Mouse (Mus musculus) embryonic facial prominence, embryonic 14.5 days (tissue): ENCODE results near the gene Msi2. TPM values are rescaled to one million over a fixed set of nuclear protein-coding genes. Genes with fewer than 3 reads are reported as not detected.

Experiments
- ATAC-seq: fragments of 200-750 bp; cut with Nextera tagmentation; 2 replicates; pipeline ENCODE4 v1.8.0; 2017; ENCODE audit warnings: low read depth, moderate number of reproducible peaks, moderate TSS enrichment
- DNase-seq: peaks from one replicate; pipeline ENCODE4 v3.0.0-alpha.2; 2015; ENCODE audit warnings: low spot score
- H3K27ac ChIP-seq: fragments of 300-500 bp; sonication (generic); replicated peaks from 2 replicates; pipeline ENCODE4 v1.5.1; 2014; ENCODE audit warnings: low read depth, mild to moderate bottlenecking, low read length, moderate library complexity
- H3K27me3 ChIP-seq: fragments of 300-500 bp; sonication (generic); replicated peaks from 2 replicates; pipeline ENCODE4 v1.6.1; 2014; ENCODE audit warnings: low read length; ENCODE audit not compliant: control insufficient read depth, insufficient read depth
- H3K36me3 ChIP-seq: fragments of 300-500 bp; sonication (generic); 2 replicates; pipeline ENCODE4 v1.6.1; 2014; ENCODE audit warnings: low read length, mixed read lengths; ENCODE audit not compliant: control insufficient read depth, insufficient read depth
- H3K4me1 ChIP-seq: fragments of 300-500 bp; sonication (generic); 2 replicates; pipeline ENCODE4 v1.6.1; 2014; ENCODE audit warnings: antibody characterized with exemption, low read length; ENCODE audit not compliant: control insufficient read depth, insufficient read depth
- H3K4me2 ChIP-seq: fragments of 300-500 bp; sonication (generic); 2 replicates; pipeline ENCODE4 v1.6.1; 2014; ENCODE audit warnings: low read depth, mild to moderate bottlenecking, low read length, moderate library complexity, mixed read lengths
- H3K4me3 ChIP-seq: fragments of 300-500 bp; sonication (generic); 2 replicates; pipeline ENCODE4 v1.5.1; 2014; ENCODE audit warnings: low read depth, mild to moderate bottlenecking, low read length
- H3K9ac ChIP-seq: fragments of 300-500 bp; sonication (generic); 2 replicates; pipeline ENCODE4 v1.6.1; 2014; ENCODE audit warnings: low read depth, mild to moderate bottlenecking, low read length, moderate library complexity, mixed read lengths
- H3K9me3 ChIP-seq: fragments of 300-500 bp; sonication (generic); 2 replicates; pipeline ENCODE4 v1.6.1; 2016; ENCODE audit warnings: low read length; ENCODE audit not compliant: control insufficient read depth
- WGBS: fragments of 180-500 bp; shearing (Covaris S2); extraction: QIAGEN DNeasy Blood & Tissue Kit; methylation state at CpG from one replicate; pipeline ENCODE4 v1.1.7; 2014; 5-methylcytosine and 5-hydroxymethylcytosine counted together
- polyA plus RNA-seq: library from polyadenylated mRNA; unstranded; fragments of >200 nt; fragmentation: Nextera tagmentation; extraction: Ambion mirVana; gene quantifications from 2 replicates; pipeline ENCODE4 v1.2.1, GENCODE M21; 2014

The Msi2 gene
- polyA plus RNA-seq, 1 experiment from 2014 or later: 15.2 TPM

DNA sequence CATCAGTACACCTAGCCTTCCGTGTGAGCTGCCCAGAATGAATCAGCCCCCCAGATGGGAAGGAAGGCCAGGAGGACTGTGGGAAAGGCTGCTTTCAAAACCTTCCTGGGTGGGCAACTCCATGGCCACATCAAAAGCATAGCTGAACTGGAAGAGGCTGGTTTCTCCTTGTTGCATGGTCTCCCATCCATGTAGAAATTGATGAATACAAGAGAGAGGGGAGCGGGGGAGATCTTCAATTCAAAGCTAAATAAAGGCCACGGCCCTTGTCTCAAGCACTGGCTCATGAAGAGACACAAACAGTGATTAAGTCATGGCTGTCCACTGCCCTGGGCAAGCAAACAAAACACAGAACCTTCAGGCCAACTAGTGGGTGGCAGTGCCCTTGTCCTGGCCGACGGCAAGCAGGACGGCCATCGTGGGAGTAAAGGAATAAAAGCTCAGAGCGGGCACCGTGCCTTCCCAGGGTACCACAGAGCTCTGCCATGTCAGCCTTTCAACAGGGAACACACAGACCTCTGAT, 129.6 kb downstream of the Msi2 start:
- Histone ChIP-seq H3K4me3 (no peak overlapping the region), H3K9ac (no peak overlapping the region), H3K27ac (peak overlapping the region; percentile 30; the same call in 1 of the 2 replicates), H3K9me3 (no peaks in the 10 kb centered on the region), H3K36me3 (peaks cover 7% of the 10 kb centered on the region; the same call in 1 of the 2 replicates), H3K4me2 (no peak overlapping the region), H3K4me1 (peaks cover 67% of the 10 kb centered on the region), H3K27me3 (no peaks in the 10 kb centered on the region)
- ATAC-seq (no peak), DNase-seq (no peak)
- WGBS: 83% methylated on average over 9 of the region's 9 CpGs

- peak overlapping the region; percentile 52 for H3K27ac ChIP-seq
- no peak overlapping the region for H3K4me2 ChIP-seq
- DNase-seq (no peak), ATAC-seq (no peak)
- WGBS: 73% methylated on average over 5 of the region's 5 CpGs
- H3K36me3 ChIP-seq: peaks cover 7% of the 10 kb centered on the region; the same call in 1 of the 2 replicates
- H3K4me1 ChIP-seq: peaks cover 74% of the 10 kb centered on the region
- no peak overlapping the region for H3K9ac ChIP-seq
- H3K9me3 ChIP-seq: no peaks in the 10 kb centered on the region
- H3K27me3 ChIP-seq: no peaks in the 10 kb centered on the region
- H3K4me3 ChIP-seq: no peak overlapping the region
Measured at GRCm38 (mm10) chr11:88587710-88588109, 130.6 kb downstream of the Msi2 start.

DNA sequence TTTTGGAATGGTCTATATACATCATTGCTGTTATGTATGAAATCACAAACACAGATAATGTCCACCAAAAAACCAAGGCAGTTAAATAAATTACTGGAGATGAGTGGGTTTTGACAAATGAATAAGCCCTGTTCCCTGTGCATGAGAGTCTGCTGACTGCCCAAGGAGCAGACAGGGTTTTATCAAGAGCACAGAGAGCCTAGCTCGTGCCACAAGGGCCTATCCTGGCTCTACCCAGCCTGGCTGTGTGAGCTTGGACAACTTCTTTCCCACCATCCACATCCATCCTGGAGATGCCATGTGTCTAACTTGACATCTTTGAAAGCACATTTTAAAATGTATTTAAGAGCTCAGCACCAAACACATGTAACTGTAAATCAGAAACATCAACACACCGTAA, 132.4 kb downstream of the Msi2 start:
- no peaks in the 10 kb centered on the region for H3K9me3 ChIP-seq
- H3K9ac ChIP-seq: no peak overlapping the region
- H3K4me1 ChIP-seq: peaks cover 82% of the 10 kb centered on the region
- no peak overlapping the region for H3K4me3 ChIP-seq
- DNase-seq (no peak), ATAC-seq (no peak)
- no peak overlapping the region for H3K4me2 ChIP-seq
- H3K36me3 ChIP-seq: peaks cover 7% of the 10 kb centered on the region; the same call in 1 of the 2 replicates
- peak overlapping the region; percentile 83 for H3K27ac ChIP-seq
- H3K27me3 ChIP-seq: no peaks in the 10 kb centered on the region
- 76% methylated on average over 2 of the region's 2 CpGs for WGBS

DNA sequence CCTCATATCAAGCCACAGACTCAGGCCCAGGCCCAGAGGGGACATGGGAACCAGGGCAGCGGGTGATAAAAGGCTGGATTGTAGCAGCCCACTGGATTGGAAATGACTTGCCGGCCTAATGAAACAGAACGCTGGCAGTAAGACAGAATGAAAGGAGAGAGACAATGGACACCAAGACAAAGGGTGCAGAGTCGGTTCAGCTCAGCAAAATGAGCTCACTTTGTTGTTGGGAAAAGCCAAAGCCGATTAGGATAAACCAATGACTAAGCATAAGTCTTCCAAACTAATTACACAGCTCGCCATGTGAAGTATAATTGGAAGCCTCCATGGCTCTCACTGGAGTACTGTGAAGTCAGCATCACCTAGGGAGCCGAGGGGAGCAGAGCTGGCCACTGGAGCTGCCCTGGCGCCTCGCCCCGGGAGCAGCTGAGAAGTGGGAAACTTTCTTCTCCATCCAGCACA, 133.1 kb downstream of the Msi2 start:
- H3K4me3 ChIP-seq: no peak overlapping the region
- H3K4me1 ChIP-seq: peaks cover 81% of the 10 kb centered on the region
- peaks cover 7% of the 10 kb centered on the region; the same call in 1 of the 2 replicates for H3K36me3 ChIP-seq
- no peaks in the 10 kb centered on the region for H3K9me3 ChIP-seq
- DNase-seq: peak; percentile 89
- peak overlapping the region; percentile 83 for H3K27ac ChIP-seq
- no peak overlapping the region for H3K4me2 ChIP-seq
- WGBS: 17% methylated on average over 10 of the region's 10 CpGs
- ATAC-seq: peak; percentile 78
- no peaks in the 10 kb centered on the region for H3K27me3 ChIP-seq
- peak overlapping the region; percentile 40 for H3K9ac ChIP-seq

GRCm38 (mm10) chr11:88583866-88584265, 134.4 kb downstream of the Msi2 start:
- Histone ChIP-seq H3K9me3 (no peaks in the 10 kb centered on the region), H3K27me3 (no peaks in the 10 kb centered on the region), H3K4me2 (0 out of 2 replicates have a peak overlapping the region, but pooled peaks have one; percentile 2), H3K4me1 (peaks cover 70% of the 10 kb centered on the region), H3K36me3 (no peaks in the 10 kb centered on the region), H3K4me3 (no peak overlapping the region), H3K9ac (no peak overlapping the region), H3K27ac (peak overlapping the region; percentile 83)
- ATAC-seq: no peak
- WGBS: 23% methylated on average over 6 of the region's 6 CpGs
- no peak for DNase-seq

DNA sequence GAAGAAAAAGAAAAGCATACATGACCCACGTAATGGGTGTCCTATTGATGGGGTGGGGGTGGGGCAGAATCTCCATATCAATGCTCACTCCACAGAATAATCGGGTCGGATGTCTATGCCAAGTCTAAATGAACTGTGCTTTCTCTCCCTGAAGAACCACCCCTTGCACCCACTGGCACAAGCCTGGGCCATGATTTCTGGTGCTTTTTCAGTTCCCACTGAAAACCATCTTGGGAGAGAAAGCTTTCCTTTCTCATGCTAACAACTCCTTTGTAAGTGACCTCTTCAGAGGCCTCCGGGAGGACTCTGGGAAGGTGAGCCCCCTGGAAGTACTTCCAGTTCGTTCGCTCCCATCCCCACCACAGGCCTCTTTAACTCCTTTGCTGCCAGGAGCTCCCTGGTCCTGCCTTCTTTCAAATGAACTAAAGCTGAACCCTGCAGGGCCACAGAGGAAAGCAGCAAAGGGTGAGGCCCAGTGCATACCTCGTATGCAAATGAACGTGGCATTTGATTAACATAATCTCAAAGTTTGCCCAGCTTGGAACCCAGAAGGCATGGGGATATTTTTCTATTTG, 135.0 kb downstream of the Msi2 start:
- H3K4me1 ChIP-seq: peaks cover 67% of the 10 kb centered on the region
- DNase-seq (peak; percentile 51), ATAC-seq (peak; percentile 25; the same call in 1 of the 2 replicates)
- WGBS: 5% methylated on average over 8 of the region's 8 CpGs
- H3K9ac ChIP-seq: 0 out of 2 replicates have a peak overlapping the region, but pooled peaks have one; percentile 26
- H3K36me3 ChIP-seq: no peaks in the 10 kb centered on the region
- peak overlapping the region; percentile 83 for H3K27ac ChIP-seq
- no peaks in the 10 kb centered on the region for H3K27me3 ChIP-seq
- H3K9me3 ChIP-seq: no peaks in the 10 kb centered on the region
- H3K4me3 ChIP-seq: no peak overlapping the region
- H3K4me2 ChIP-seq: peak overlapping the region; percentile 39; the same call in 1 of the 2 replicates

- Histone ChIP-seq H3K27ac (peak overlapping the region; percentile 83), H3K9me3 (no peaks in the 10 kb centered on the region), H3K4me2 (peak overlapping the region; percentile 39), H3K4me3 (no peak overlapping the region), H3K36me3 (no peaks in the 10 kb centered on the region), H3K4me1 (peaks cover 64% of the 10 kb centered on the region), H3K9ac (0 out of 2 replicates have a peak overlapping the region, but pooled peaks have one; percentile 17), H3K27me3 (no peaks in the 10 kb centered on the region)
- DNase-seq: peak; percentile 75
- WGBS: 7% methylated on average over 7 of the region's 7 CpGs
- peak; percentile 23 for ATAC-seq
Measured at GRCm38 (mm10) chr11:88582781-88583180, 135.5 kb downstream of the Msi2 start.

DNA sequence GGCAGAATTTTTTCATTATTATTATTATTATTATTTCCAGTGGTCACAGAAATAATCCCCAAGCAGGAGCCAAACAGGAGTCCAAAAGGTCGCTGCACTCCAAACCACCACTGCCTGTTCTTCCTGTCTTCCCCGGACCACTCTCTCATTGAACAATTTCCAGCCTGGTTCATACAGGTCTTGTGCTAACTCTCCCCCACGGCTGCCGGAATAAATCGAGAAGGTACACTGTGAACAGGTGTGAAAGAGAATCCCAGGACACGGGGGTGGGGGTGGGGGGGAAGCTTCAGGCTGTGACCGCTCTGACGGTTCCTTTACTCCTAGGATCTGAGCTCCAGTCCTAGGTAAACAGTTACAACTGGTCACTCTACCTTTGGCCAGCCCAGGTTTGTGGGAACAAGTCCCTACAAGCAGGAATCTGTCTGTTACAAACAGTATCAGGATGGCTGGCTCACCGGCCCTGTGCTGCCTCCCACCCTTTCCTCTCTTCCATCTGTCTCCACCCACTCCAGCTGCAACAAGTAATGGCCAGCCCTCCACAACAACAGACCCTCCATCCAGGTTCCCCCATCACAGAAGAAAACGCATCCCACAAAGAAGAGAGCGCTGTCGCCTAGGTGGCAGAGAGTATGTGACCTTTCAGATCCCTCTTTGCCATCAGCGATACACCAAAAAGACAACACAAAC, 136.1 kb downstream of the Msi2 start:
- peak overlapping the region; percentile 17; the same call in 1 of the 2 replicates for H3K9ac ChIP-seq

More for the DNA sequence above, 136.1 kb downstream of the Msi2 start:
- ATAC-seq: 0 out of 2 replicates have a peak, but pooled peaks have one; percentile 20
- Histone ChIP-seq H3K36me3 (no peaks in the 10 kb centered on the region), H3K27me3 (no peaks in the 10 kb centered on the region), H3K4me1 (peaks cover 63% of the 10 kb centered on the region), H3K27ac (peak overlapping the region; percentile 83), H3K4me2 (peak overlapping the region; percentile 39), H3K9me3 (no peaks in the 10 kb centered on the region), H3K4me3 (no peak overlapping the region)
- no peak for DNase-seq
- WGBS: 16% methylated on average over 13 of the region's 13 CpGs
